Mouse (Mus musculus) liver, embryonic 14.5 days (tissue): ENCODE measurements around the gene Adgre4. TPM values are rescaled to one million over a fixed set of nuclear protein-coding genes. Genes with fewer than 3 reads are reported as not detected.

Experiments
- ATAC-seq: fragments of 200-750 bp; cut with Nextera tagmentation; 2 replicates; pipeline ENCODE4 v1.8.0; 2017; ENCODE audit warnings: moderate number of reproducible peaks, mild to moderate bottlenecking, moderate library complexity; ENCODE audit not compliant: insufficient read depth
- DNase-seq, 3 experiments: peaks; one replicate each; pipeline ENCODE4 v3.0.0-alpha.2; 2012 to 2013; ENCODE audit warnings: low read depth in 3 of 3, low spot score in 3 of 3
- H3K27ac ChIP-seq: fragments of 300-500 bp; sonication (generic); 2 replicates; pipeline ENCODE4 v1.5.1; 2014; ENCODE audit warnings: moderate library complexity, mild to moderate bottlenecking, control low read depth, inconsistent platforms
- H3K27me3 ChIP-seq: fragments of 300-500 bp; sonication (generic); 2 replicates; pipeline ENCODE4 v1.6.1; 2014; ENCODE audit warnings: mild to moderate bottlenecking, low read length, moderate library complexity; ENCODE audit not compliant: control insufficient read depth, insufficient read depth
- H3K36me3 ChIP-seq: fragments of 300-500 bp; sonication (generic); replicated peaks from 2 replicates; pipeline ENCODE4 v1.6.1; 2014; ENCODE audit warnings: low read depth; ENCODE audit not compliant: control insufficient read depth, insufficient read depth
- H3K4me1 ChIP-seq, 2 experiments: fragments of 200-500 bp in 1 of 2; fragments of 300-500 bp in 1 of 2; sonication (generic) in 1 of 2; replicated peaks; 2 replicates each; pipeline ENCODE4 v1.6.1; 2012 to 2014; ENCODE audit warnings: antibody characterized with exemption in 1 of 2, inconsistent platforms in 1 of 2, low read length in 1 of 2; ENCODE audit not compliant: control insufficient read depth in 2 of 2, insufficient read depth in 2 of 2
- H3K4me2 ChIP-seq: fragments of 300-500 bp; sonication (generic); 2 replicates; pipeline ENCODE4 v1.6.1; 2014; ENCODE audit warnings: low read depth, mild to moderate bottlenecking, control low read depth, moderate library complexity
- H3K4me3 ChIP-seq, 2 experiments: fragments of 200-500 bp in 1 of 2; fragments of 300-500 bp in 1 of 2; sonication (generic) in 1 of 2; 2 replicates each; pipeline ENCODE4 v1.5.1; 2012 to 2014; ENCODE audit warnings: low read depth in 2 of 2, low read length in 2 of 2, mild to moderate bottlenecking in 2 of 2, control low read depth in 1 of 2, inconsistent platforms in 1 of 2, moderate library complexity in 1 of 2; ENCODE audit not compliant: insufficient read depth in 1 of 2
- H3K9ac ChIP-seq: fragments of 300-500 bp; sonication (generic); replicated peaks from 2 replicates; pipeline ENCODE4 v1.6.1; 2014; ENCODE audit warnings: mild to moderate bottlenecking, control low read depth, moderate library complexity
- H3K9me3 ChIP-seq: fragments of 300-500 bp; sonication (generic); 2 replicates; pipeline ENCODE4 v1.6.1; 2016; ENCODE audit warnings: low read length, mixed read lengths; ENCODE audit not compliant: control insufficient read depth
- CTCF ChIP-seq: IDR thresholded peaks from 2 replicates; pipeline ENCODE4 v1.5.1; 2016; ENCODE audit warnings: antibody characterized with exemption, low read depth, control low read depth
- EP300 ChIP-seq: IDR thresholded peaks from 2 replicates; pipeline ENCODE4 v1.6.1; 2016; ENCODE audit warnings: antibody characterized with exemption, low read depth
- WGBS: fragments of 180-500 bp; shearing (Covaris S2); extraction: QIAGEN DNeasy Blood & Tissue Kit; methylation state at CpG from one replicate; pipeline ENCODE4 v1.1.7; 2014; ENCODE audit not compliant: insufficient replicate concordance; 5-methylcytosine and 5-hydroxymethylcytosine counted together
- polyA plus RNA-seq, 2 experiments: library from polyadenylated mRNA; depleted of rRNA in 1 of 2; stranded (reverse) in 1 of 2; unstranded in 1 of 2; fragments of >200 nt; fragmentation: Nextera tagmentation in 1 of 2; extraction: Ambion mirVana in 1 of 2; gene quantifications; 2 replicates each; pipeline versions ENCODE4 v1.2.1 to v1.2.3; 2012 to 2014

The Adgre4 gene
- 0.84 and 0.98 TPM in 2 replicates for polyA plus RNA-seq (2012; rRNA removed)
- 1.9 and 2.3 TPM in 2 replicates for polyA plus RNA-seq (2014; fragmentation: Nextera tagmentation; extraction: Ambion mirVana)

DNA sequence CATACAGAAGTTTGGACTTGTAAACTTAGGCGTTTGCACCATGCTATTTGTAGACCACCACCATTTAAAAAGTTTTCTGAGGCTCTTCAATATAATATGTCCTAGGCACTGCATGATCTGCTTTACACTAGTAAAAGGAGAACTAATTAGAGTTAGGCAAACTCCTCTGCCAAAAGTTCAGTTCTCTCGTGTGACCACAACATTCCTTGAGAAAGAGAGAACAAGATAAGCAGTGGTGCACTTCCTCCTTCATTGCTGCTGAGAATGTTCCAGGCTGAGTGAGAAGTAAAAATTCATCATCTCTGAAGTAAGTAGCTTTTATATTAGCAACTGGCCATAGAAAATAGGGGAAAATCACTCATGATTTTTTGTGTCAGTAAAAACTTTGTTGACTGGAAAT lies at the start of gene Adgre4:
Gene Adgre4, plus strand, starts transcription at position 199 of the 400 bp plus-strand sequence.
- 11% methylated on average over 2 of the region's 2 CpGs for WGBS
- Histone ChIP-seq H3K4me1 (no peaks in the 10 kb centered on the region), H3K36me3 (no peaks in the 10 kb centered on the region), H3K9ac (no peak within 1 kb of the TSS), H3K27me3 (no peaks in the 10 kb centered on the region), H3K27ac (no peak within 1 kb of the TSS), H3K9me3 (no peaks in the 10 kb centered on the region), H3K4me3 (no peak within 1 kb of the TSS), H3K4me2 (no peak within 1 kb of the TSS)
- DNase-seq (no peak), ATAC-seq (no peak)
- TF ChIP-seq CTCF (no peak), EP300 (no peak)

DNA sequence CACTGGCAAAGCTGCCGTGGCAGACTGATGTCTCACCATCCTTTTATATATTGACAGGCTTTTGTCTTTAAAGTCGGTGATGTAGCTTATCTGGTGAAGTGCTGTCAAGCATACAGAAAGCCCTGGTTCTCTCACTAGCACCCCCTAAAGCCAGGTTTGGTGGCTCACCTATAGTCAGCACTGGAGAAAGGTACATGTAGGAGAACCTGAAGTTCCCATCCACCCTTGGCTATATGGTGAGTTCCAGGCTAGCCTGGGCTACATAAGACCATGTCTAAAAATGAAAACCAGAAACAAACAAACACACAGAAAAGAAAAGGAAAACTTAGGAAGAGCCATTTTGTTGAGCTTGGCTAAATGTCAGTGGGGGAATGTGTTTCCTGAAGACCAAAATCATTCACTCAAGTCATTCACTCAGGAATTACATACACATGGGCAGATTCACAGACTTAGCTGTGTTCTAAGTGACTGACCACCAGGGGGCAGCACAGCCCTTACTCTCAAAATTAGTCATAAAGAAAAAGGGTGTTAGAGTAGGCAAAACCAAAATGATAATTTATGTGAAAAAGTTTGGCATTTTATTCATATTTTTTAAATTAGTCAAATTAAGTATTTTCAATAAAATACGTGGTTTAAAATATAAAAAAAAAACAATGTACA lies 47.5 kb upstream of the Adgre4 start:
- Histone ChIP-seq H3K4me1 (no peaks in the 10 kb centered on the region), H3K27me3 (no peaks in the 10 kb centered on the region), H3K36me3 (peaks cover 9% of the 10 kb centered on the region), H3K4me2 (no peak overlapping the region), H3K27ac (no peak overlapping the region), H3K4me3 (no peak overlapping the region), H3K9ac (no peak overlapping the region), H3K9me3 (no peaks in the 10 kb centered on the region)
- no peak for ATAC-seq
- 42% methylated on average over 3 of the region's 3 CpGs for whole genome bisulfite sequencing
- peak; percentile 75 for TF ChIP-seq CTCF
- no peak for TF ChIP-seq EP300
- peak; percentile 55 to 67 (median 61) for DNase-seq

DNA sequence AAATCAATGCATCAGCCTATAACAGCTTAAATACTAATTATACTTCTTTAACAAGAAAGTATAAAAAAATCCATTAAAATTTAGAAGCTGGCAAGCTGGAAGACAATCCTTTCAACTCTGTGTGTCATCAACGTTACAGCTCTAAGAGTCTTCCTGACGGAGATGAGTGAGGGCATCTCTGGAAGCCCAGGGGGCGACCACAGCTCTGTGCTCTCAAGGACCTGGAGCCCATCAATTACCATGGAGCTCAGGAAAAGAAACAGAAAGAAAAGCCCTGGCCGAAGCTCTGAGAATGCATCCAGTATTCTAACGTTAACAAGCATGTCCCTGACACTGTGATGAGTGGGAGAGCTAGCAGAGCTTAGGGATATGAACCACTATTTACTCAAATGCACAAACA lies 46.9 kb upstream of the Adgre4 start:
- no peak for DNase-seq
- no peak overlapping the region for H3K27ac ChIP-seq
- ATAC-seq: no peak
- H3K4me3 ChIP-seq: no peak overlapping the region
- no peaks in the 10 kb centered on the region for H3K27me3 ChIP-seq
- H3K9me3 ChIP-seq: no peaks in the 10 kb centered on the region
- TF ChIP-seq CTCF (no peak), EP300 (no peak)
- WGBS: 73% methylated on average over 5 of the region's 5 CpGs
- H3K36me3 ChIP-seq: peaks cover 3% of the 10 kb centered on the region; the same call in 1 of the 2 replicates
- no peak overlapping the region for H3K4me2 ChIP-seq
- no peaks in the 10 kb centered on the region for H3K4me1 ChIP-seq
- no peak overlapping the region for H3K9ac ChIP-seq

DNA sequence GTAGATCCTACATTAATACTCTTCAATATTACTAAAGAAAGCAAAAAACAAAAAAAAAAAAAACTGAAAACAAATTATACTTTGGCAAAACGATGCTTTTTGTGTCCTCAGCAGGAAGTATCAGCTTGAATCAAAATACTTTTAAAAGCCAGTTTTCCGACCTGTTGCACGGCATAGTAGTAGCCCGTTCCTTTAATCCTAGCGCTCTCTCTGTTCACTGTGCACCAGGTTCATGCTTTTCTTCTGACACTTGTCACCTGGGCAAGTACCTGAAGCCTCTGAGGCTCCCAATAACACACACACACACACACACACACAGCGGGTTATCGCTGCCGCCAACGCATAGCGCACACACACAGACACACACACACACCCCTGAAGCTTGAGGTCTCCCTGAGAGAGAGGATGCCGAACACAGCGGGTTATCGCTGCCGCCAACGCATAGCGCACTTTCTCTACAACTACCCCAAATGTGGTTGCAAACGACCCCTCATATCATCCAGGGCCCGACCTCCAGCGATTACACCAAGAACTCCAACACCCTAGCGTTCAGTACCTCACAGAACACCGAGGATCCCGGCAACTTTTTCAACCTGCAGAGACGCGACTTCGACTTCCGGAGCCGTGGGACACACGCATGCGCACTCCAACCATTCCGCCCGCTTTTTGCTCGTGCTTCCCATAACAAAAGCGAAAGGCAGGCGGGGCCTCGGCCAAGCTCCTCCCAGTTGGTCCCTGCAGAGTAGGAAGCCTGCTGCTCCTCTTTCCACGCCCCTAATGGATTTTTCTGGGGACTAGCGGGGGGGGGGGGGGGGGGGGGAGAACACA lies 37.6 kb upstream of the Adgre4 start, which contains the start of gene Pot1b:
Gene Pot1b, minus strand, starts transcription at position 645 of the 828 bp plus-strand sequence.
- peak within 1 kb of the TSS; percentile 72 for H3K27ac ChIP-seq
- DNase-seq (peak; percentile 92 to 95 (median 94)), ATAC-seq (peak; percentile 97)
- H3K4me1 ChIP-seq: no peaks in the 10 kb centered on the region
- no peaks in the 10 kb centered on the region for H3K27me3 ChIP-seq
- H3K4me2 ChIP-seq: peak within 1 kb of the TSS; percentile 71
- peak within 1 kb of the TSS; percentile 77 to 96 for H3K4me3 ChIP-seq
- H3K9ac ChIP-seq: peak within 1 kb of the TSS; percentile 71
- TF ChIP-seq EP300: no peak
- peak; percentile 45; the same call in 1 of the 2 replicates for TF ChIP-seq CTCF
- H3K36me3 ChIP-seq: no peaks in the 10 kb centered on the region; the same call in 1 of the 2 replicates
- WGBS: under 1% methylated on average over 36 of the region's 37 CpGs
- no peaks in the 10 kb centered on the region for H3K9me3 ChIP-seq

DNA sequence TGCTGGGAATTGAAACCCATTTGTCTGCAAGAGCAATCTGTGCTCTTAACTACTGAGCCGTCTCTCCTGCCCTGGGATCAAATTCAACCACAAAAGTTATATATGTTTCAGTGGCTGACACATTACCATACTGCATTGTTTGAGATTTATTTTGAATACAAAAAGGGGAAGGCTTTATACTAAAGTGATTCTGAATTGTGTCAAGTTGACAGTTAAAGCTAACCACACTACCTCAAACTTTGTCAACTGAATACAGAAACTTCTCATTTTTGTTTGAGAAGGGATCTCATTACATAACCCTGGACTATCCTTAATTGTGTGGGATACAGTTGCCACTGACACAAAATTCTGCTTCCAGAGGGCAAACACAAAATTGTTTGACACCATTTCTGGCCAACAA lies 28.5 kb upstream of the Adgre4 start:
- Histone ChIP-seq H3K4me3 (no peak overlapping the region), H3K27ac (no peak overlapping the region), H3K36me3 (no peaks in the 10 kb centered on the region), H3K4me1 (no peaks in the 10 kb centered on the region), H3K27me3 (no peaks in the 10 kb centered on the region), H3K9me3 (no peaks in the 10 kb centered on the region), H3K9ac (no peak overlapping the region), H3K4me2 (no peak overlapping the region)
- no peak for ATAC-seq
- no peak for DNase-seq
- no peak for TF ChIP-seq EP300
- TF ChIP-seq CTCF: no peak
- 30% methylated on average over 1 of the region's 1 CpGs for WGBS
